In the genomic region with DNA sequence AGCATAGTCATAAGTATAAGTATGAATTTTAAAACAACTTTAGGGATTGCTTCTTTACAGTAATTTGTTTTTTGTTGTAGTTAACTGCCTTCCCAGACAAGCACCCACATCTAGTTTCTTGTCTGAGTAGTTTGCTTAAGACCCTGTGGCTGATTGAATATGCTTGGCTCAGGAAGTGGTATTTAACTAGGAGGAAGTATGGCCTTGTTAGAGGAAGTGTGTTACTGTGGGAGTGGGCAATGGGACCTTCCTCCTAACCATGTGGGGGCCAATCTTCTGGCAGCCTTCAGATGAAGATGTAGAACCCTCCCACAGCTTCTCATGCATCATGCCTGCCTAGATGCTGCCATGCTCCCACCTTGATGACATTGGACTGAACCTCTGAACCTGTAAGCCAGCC, we compare ENCODE assay signal across 35 mouse cellular contexts. TPM values are rescaled to one million over a fixed set of nuclear protein-coding genes. Genes with fewer than 3 reads are reported as not detected.
A peak's percentile ranks its signal among the peaks of the same experiment; 100 is the strongest.
DNase-seq lines count a peak whose midpoint lies in the region; ATAC-seq and TF ChIP-seq lines count a peak whose summit lies in the region.
"Had no signal": no experiment of that assay in that cellular context is flagged by ENCODE, and none has a peak within 500 bp of the region (broad histone marks: within the 10 kb centered on the region; RNA-seq: fewer than 3 reads in every experiment).

No protein-coding gene starts in this region.

- no peaks in the 10 kb centered on the region for H3K27me3 ChIP-seq in hindbrain, embryonic 16.5 days (replicated peaks; ENCODE audit: control insufficient read depth, insufficient read depth, low read length)
- H3K27me3 ChIP-seq: CH12.LX; embryonic facial prominence, embryonic 12.5 days; heart, embryonic 12.5 days; intestine, embryonic 15.5 days; liver, embryonic 13.5 days; neural tube, embryonic 13.5 days; Patski; stomach, embryonic 15.5 days had no signal

- no peak for TF ChIP-seq POLR2A in lung, adult 2 months (IDR thresholded peaks at IDR 0.05; ENCODE audit: borderline replicate concordance, extremely low read depth, low read depth, low read length)

- H3K9me3 ChIP-seq in hindbrain, embryonic 16.5 days (ENCODE audit: control insufficient read depth, low read length): no peaks in the 10 kb centered on the region
- H3K9me3 ChIP-seq: embryonic facial prominence, embryonic 12.5 days; heart, embryonic 12.5 days; intestine, embryonic 15.5 days; liver, embryonic 13.5 days; neural tube, embryonic 13.5 days; stomach, embryonic 15.5 days had no signal

- no peak for TF ChIP-seq CTCF in lung, adult 2 months (IDR thresholded peaks at IDR 0.05; ENCODE audit: insufficient read depth, low read length)

- no peaks in the 10 kb centered on the region for H3K36me3 ChIP-seq in hindbrain, embryonic 16.5 days (ENCODE audit: control insufficient read depth, insufficient read depth, low read length)
- H3K36me3 ChIP-seq: embryonic facial prominence, embryonic 12.5 days; stomach, embryonic 15.5 days had no signal

- no peak overlapping the region for H3K9ac ChIP-seq in hindbrain, embryonic 16.5 days (ENCODE audit: low read depth, low read length)
- H3K9ac ChIP-seq: embryonic facial prominence, embryonic 12.5 days; heart, embryonic 12.5 days; hindbrain, embryonic 14.5 days; intestine, embryonic 15.5 days; liver, embryonic 13.5 days; neural tube, embryonic 13.5 days; stomach, embryonic 15.5 days had no signal

- H3K27ac ChIP-seq in hindbrain, embryonic 16.5 days (ENCODE audit: low read depth, low read length): no peak overlapping the region
- H3K27ac ChIP-seq: embryonic facial prominence, embryonic 12.5 days; gastrocnemius, adult 2 months; heart, adult 2 months; hindbrain, embryonic 14.5 days; intestine, embryonic 15.5 days; layer of hippocampus, adult 2 months; liver, embryonic 13.5 days; neural tube, embryonic 13.5 days; stomach, embryonic 15.5 days had no signal

- no peak overlapping the region for H3K4me3 ChIP-seq in lung, adult 2 months (replicated peaks; ENCODE audit: extremely low read depth, low read depth, low read length)
- no peak overlapping the region for H3K4me3 ChIP-seq in hindbrain, embryonic 16.5 days (ENCODE audit: low read length)
- H3K4me3 ChIP-seq: embryonic facial prominence, embryonic 12.5 days; gastrocnemius, adult 2 months; heart, adult 2 months; heart, embryonic 12.5 days; intestine, embryonic 15.5 days; layer of hippocampus, adult 2 months; liver, embryonic 13.5 days; neural tube, embryonic 13.5 days; stomach, embryonic 15.5 days had no signal

- peak; percentile 77; the same call in 1 of the 2 replicates for ATAC-seq in neutrophil, adult 5-6 weeks (ENCODE audit: extremely low read depth, insufficient number of reproducible peaks, low FRiP score, poor library complexity, severe bottlenecking)
- ATAC-seq in hindbrain, embryonic 16.5 days: no peak
- ATAC-seq: forebrain, embryonic 14.5 days; intestine, embryonic 15.5 days; midbrain, embryonic 16.5 days; Patski had no signal

- H3K4me1 ChIP-seq in lung, adult 2 months (ENCODE audit: control insufficient read depth, insufficient read depth, low read length): no peaks in the 10 kb centered on the region
- H3K4me1 ChIP-seq in hindbrain, embryonic 16.5 days (ENCODE audit: control insufficient read depth, insufficient read depth, low read depth, low read length): no peaks in the 10 kb centered on the region
- H3K4me1 ChIP-seq: embryonic facial prominence, embryonic 12.5 days; heart, embryonic 12.5 days; intestine, embryonic 15.5 days; liver, embryonic 13.5 days; neural tube, embryonic 13.5 days; stomach, embryonic 15.5 days had no signal

- H3K4me2 ChIP-seq in hindbrain, embryonic 16.5 days (ENCODE audit: low read length): no peak overlapping the region
- H3K4me2 ChIP-seq: embryonic facial prominence, embryonic 12.5 days; heart, embryonic 12.5 days; hindbrain, embryonic 14.5 days; intestine, embryonic 15.5 days; liver, embryonic 13.5 days; midbrain, embryonic 11.5 days; neural tube, embryonic 13.5 days; stomach, embryonic 15.5 days had no signal

- DNase-seq in lung, postnatal 36 days: peak; percentile 6
- no peak for DNase-seq in lung, adult 2 months
- DNase-seq in MEL-GATA-1-ER (ENCODE audit: extremely low read depth, low read depth): peak; percentile 7
- peak; percentile 36 for DNase-seq in induced T-regulatory cell, adult 2 months (ENCODE audit: low read depth)
- DNase-seq in frontal cortex, postnatal 36 days (ENCODE audit: low spot score in 2 of 2): no peak
- DNase-seq in natural killer cell, adult 2 months (ENCODE audit: low spot score in 2 of 2): no peak
- DNase-seq: adrenal gland, postnatal 25 days; cerebellum, adult 18-20 months; cerebellum, postnatal 14 days; embryo, embryonic 11 days; gastrocnemius, adult 2 months; gastrocnemius, postnatal 36 days; heart, adult 2 months; heart, postnatal 4 days; kidney, adult 2 months; kidney, postnatal 36 days; left cerebral cortex, postnatal 4 days; liver, embryonic 13.5 days; lung, adult 18-20 months; lung, postnatal 10 days; thymus, postnatal 14 days had no signal

RNA-seq across cellular contexts. Expression of a gene that starts 30.7 kb away (rescaled TPM):
- polyA plus RNA-seq in lung, adult 2 months (2012; rRNA removed): 2.8 and 4.0 TPM in 2 replicates
- total RNA-seq in neutrophil, adult 5-6 weeks (2017): 24.7 and 27.4 TPM in 2 replicates
- 14.0 and 14.8 TPM in 2 replicates for polyA plus RNA-seq in hindbrain, embryonic 16.5 days (2015; fragmentation: Nextera tagmentation; extraction: Ambion mirVana)

RNA-seq across cellular contexts. Expression of a gene that starts 49.8 kb away (rescaled TPM):
- 0.75 and 1.2 TPM in 2 replicates for polyA plus RNA-seq in lung, adult 2 months (2012; rRNA removed)
- total RNA-seq in neutrophil, adult 5-6 weeks (2017): 19.4 and 21.5 TPM in 2 replicates
- 4.3 and 5.0 TPM in 2 replicates for polyA plus RNA-seq in hindbrain, embryonic 16.5 days (2015; fragmentation: Nextera tagmentation; extraction: Ambion mirVana)

RNA-seq across cellular contexts. Expression of a gene that starts 50.2 kb away (rescaled TPM):
- polyA plus RNA-seq in lung, adult 2 months (2012; rRNA removed): 8.7 and 17.4 TPM in 2 replicates
- 102 and 103 TPM in 2 replicates for total RNA-seq in neutrophil, adult 5-6 weeks (2017)
- polyA plus RNA-seq in hindbrain, embryonic 16.5 days (2015; fragmentation: Nextera tagmentation; extraction: Ambion mirVana): 59.4 and 68.2 TPM in 2 replicates

Comparison
In these comparisons a context has a peak if more than half of its experiments do, and no peak if none do; other contexts are left out.
1. DNase-seq: peak in lung, postnatal 36 days (single experiment), MEL-GATA-1-ER (single experiment) and induced T-regulatory cell, adult 2 months (single experiment); none in lung, adult 2 months (single experiment), frontal cortex, postnatal 36 days (0 of 2) and natural killer cell, adult 2 months (0 of 2).